Mouse (Mus musculus) T-cell, adult 2 months (primary cell): ENCODE data around the gene Lyve1.
"Not testable (repeated sequence)": the region's sequence is repeated elsewhere in the genome, so short reads cannot be mapped to it uniquely, and the experiment has no call there.

Experiments
- DNase-seq: peaks from one replicate; pipeline ENCODE4 v3.0.0; 2022; ENCODE audit warnings: low spot score

Lyve1 gene

GRCm38 (mm10) chr7:110862751-110863289, at the start of gene Lyve1:
TSS of gene Lyve1 (minus strand) at chr7:110863239.
- no peak for DNase-seq

GRCm38 (mm10) chr7:110908209-110909144, 45.4 kb upstream of the Lyve1 start:
- no peak for DNase-seq

GRCm38 (mm10) chr7:110906566-110906965, 43.5 kb upstream of the Lyve1 start:
- no peak for DNase-seq

- no peak for DNase-seq
These were observed 40.2 kb upstream of the Lyve1 start for GRCm38 (mm10) chr7:110903226-110903625.

- no peak for DNase-seq
These were observed 34.2 kb upstream of the Lyve1 start for GRCm38 (mm10) chr7:110897202-110897601.

GRCm38 (mm10) chr7:110896453-110896852, 33.4 kb upstream of the Lyve1 start:
- no peak for DNase-seq

- not testable (repeated sequence) for DNase-seq
These were observed 32.7 kb upstream of the Lyve1 start for GRCm38 (mm10) chr7:110895772-110896171.

GRCm38 (mm10) chr7:110894673-110895072, 31.6 kb upstream of the Lyve1 start:
- no peak for DNase-seq

- DNase-seq = no peak
These were observed 31.0 kb upstream of the Lyve1 start for GRCm38 (mm10) chr7:110893943-110894610.

GRCm38 (mm10) chr7:110891501-110891986, 28.5 kb upstream of the Lyve1 start:
- DNase-seq = no peak

- DNase-seq = no peak
These were observed 18.8 kb upstream of the Lyve1 start for GRCm38 (mm10) chr7:110881746-110882333.

- no peak for DNase-seq
These were observed 15.0 kb upstream of the Lyve1 start for GRCm38 (mm10) chr7:110878028-110878427.

GRCm38 (mm10) chr7:110876965-110877364, 13.9 kb upstream of the Lyve1 start:
- DNase-seq = no peak

- no peak for DNase-seq
These were observed 5.8 kb upstream of the Lyve1 start for GRCm38 (mm10) chr7:110868807-110869206.

GRCm38 (mm10) chr7:110867116-110867515, 4.1 kb upstream of the Lyve1 start:
- DNase-seq = no peak

GRCm38 (mm10) chr7:110866021-110866420, 3.0 kb upstream of the Lyve1 start:
- no peak for DNase-seq

GRCm38 (mm10) chr7:110865570-110865969, 2.5 kb upstream of the Lyve1 start:
- DNase-seq = no peak

- DNase-seq = no peak
These were observed 2.0 kb upstream of the Lyve1 start for GRCm38 (mm10) chr7:110865038-110865437.

GRCm38 (mm10) chr7:110860129-110860528, 2.9 kb downstream of the Lyve1 start:
- no peak for DNase-seq

GRCm38 (mm10) chr7:110855604-110856003, 7.4 kb downstream of the Lyve1 start:
- DNase-seq = no peak

GRCm38 (mm10) chr7:110854927-110855546, 8.0 kb downstream of the Lyve1 start:
- DNase-seq = no peak

GRCm38 (mm10) chr7:110854519-110854918, 8.5 kb downstream of the Lyve1 start:
- DNase-seq = no peak
